Mouse (Mus musculus): ENCODE results near the gene 1700030J22Rik. TPM values are rescaled to one million over a fixed set of nuclear protein-coding genes. Genes with fewer than 3 reads are reported as not detected.
A peak's percentile ranks its signal among the peaks of the same experiment; 100 is the strongest.

The 1700030J22Rik gene
- polyA plus RNA-seq, 1 experiment from 2014 or later = 3.4 TPM

DNA sequence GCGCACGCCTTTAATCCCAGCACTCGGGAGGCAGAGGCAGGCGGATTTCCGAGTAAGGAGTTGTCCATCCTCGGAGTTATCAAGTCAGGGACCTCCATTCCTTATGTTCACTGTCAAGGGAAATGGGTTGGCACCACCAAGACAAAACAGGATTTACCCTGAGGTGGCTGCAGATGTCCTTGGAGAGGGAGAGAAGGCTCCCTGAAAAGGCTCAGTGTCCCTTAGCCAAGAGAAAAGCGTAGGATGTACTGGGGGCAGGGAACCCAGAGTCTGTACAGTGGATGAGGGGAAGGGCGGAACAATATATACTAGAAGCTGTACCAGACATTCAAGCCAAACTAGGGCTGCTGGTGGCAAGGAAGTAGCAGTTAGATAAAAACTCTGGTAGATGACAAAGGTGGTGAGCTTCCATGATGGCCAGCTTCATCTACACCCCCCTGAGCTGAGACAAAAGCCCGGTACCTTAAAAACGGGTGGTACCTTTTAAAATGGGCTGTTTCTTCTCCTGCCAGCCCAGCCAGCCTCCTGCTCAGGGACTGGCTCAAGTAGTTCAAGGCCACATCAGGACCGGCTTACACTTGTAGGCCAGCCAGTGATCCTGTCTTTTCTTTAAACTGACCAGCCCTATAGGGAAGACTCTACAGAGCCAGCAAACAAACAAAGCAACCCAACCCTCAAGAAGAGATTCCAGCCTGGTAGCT, 15.4 kb upstream of the 1700030J22Rik start:
- H3K9ac ChIP-seq (ENCODE audit: low read length) = peak overlapping the region; percentile 66
- WGBS = 57% methylated on average over 11 of the region's 11 CpGs
- H3K27ac ChIP-seq (ENCODE audit: low read length) = no peak overlapping the region

DNA sequence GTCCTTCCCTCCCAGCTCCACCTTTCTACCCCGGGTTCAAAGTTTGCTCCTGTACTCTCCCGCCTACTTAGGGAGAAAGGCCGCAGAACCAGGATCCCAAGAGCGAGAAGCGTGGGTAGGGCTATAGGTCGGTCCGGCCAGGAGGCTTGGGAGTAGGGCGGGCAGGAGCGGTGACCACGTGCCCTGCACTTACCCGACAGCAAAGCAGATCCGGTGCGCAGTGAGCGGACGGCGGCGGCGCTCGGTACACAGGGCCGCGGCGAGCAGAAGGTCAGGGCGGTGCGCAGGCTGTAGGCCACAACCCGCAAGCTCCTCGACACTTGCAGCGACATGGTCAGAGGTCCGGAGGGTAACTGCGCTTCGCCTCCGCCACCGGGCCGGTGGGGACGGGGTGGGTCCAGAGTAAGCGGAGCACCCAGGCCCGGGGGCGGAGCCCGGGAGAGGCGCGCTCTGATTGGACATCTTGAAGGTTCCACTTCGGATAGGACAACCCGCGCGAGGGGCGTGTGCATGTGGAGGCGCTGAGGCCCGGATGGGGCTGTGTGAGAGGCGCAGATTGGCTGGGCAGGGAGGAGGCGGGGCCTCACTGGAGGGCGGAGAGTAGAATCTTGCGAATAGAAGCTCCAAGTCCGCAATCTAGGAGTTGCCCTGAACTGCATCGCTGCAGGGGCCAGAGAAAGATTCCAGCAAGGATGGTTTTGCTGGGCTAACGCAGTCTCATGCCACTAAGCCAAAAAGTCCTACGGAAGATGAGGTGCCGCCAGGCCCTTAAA, 14.5 kb upstream of the 1700030J22Rik start, which contains the start of gene Gcsh:
TSS of gene Gcsh (minus strand) at position 443 of the 773 bp plus-strand sequence.
- WGBS = under 1% methylated on average over 56 of the region's 56 CpGs
- peak within 1 kb of the TSS; percentile 83 for H3K9ac ChIP-seq (ENCODE audit: low read length)
- H3K27me3 ChIP-seq (ENCODE audit: control insufficient read depth, insufficient read depth, low read depth, low read length) = no peaks in the 10 kb centered on the region
- peaks cover 10% of the 10 kb centered on the region for H3K4me1 ChIP-seq (replicated peaks; ENCODE audit: control insufficient read depth, insufficient read depth, low read length)
- no peaks in the 10 kb centered on the region for H3K36me3 ChIP-seq (ENCODE audit: control insufficient read depth, insufficient read depth, low read length)
- no peaks in the 10 kb centered on the region for H3K9me3 ChIP-seq (ENCODE audit: control insufficient read depth, low read length)
- H3K27ac ChIP-seq (ENCODE audit: low read length) = peak within 1 kb of the TSS; percentile 62
- H3K4me2 ChIP-seq (ENCODE audit: low read depth, low read length) = peak within 1 kb of the TSS; percentile 86
- ATAC-seq (ENCODE audit: low read depth) = peak; percentile 100
- peak within 1 kb of the TSS; percentile 69 for H3K4me3 ChIP-seq (ENCODE audit: low read length)

More for the DNA sequence above, 15.4 kb upstream of the 1700030J22Rik start:
- Histone ChIP-seq H3K9me3 (ENCODE audit: control insufficient read depth, low read length) (no peaks in the 10 kb centered on the region), H3K36me3 (ENCODE audit: control insufficient read depth, insufficient read depth, low read length) (no peaks in the 10 kb centered on the region), H3K27me3 (ENCODE audit: control insufficient read depth, insufficient read depth, low read depth, low read length) (no peaks in the 10 kb centered on the region), H3K4me3 (ENCODE audit: low read length) (peak overlapping the region; percentile 69), H3K4me2 (ENCODE audit: low read depth, low read length) (peak overlapping the region; percentile 69), H3K4me1 (replicated peaks; ENCODE audit: control insufficient read depth, insufficient read depth, low read length) (peaks cover 10% of the 10 kb centered on the region)
- no peak for ATAC-seq (ENCODE audit: low read depth)

DNA sequence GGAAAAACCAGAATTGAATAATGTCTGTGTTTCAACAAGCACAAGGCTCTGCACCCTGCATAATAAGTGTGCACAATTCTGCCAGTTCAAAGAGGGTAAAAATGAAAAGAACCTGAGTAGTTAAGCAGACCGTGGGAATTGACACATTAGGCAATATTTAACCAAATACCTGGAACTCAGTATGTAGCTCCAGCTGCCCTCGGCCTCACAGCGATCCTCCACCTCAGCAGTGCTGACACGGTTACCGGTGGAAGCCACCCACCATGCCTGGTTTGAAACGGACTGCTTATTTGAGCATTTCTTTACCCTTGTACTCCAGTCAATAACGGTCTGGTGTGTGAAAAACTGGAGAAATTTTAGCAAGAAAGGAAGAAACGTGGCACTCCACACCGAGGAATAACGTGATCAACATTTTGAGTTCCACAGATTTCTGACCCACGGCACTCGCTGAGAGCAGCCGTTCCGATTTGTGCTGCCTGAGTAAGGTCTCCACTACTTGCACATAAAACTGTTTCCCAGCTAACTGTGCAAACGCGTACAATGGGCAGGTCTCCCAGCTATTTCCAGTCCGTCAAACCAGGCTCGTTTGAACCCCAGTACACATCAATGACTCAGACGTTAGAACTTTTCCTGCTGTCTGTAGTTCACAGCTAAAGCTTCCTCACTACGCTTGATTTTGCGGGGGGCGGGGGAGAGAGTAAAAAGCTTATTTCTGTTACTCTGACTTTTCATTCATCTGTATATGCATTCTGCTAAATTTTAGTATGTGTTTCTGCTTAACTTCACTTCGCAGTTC, 13.6 kb upstream of the 1700030J22Rik start:
- ATAC-seq (ENCODE audit: low read depth) = no peak

DNA sequence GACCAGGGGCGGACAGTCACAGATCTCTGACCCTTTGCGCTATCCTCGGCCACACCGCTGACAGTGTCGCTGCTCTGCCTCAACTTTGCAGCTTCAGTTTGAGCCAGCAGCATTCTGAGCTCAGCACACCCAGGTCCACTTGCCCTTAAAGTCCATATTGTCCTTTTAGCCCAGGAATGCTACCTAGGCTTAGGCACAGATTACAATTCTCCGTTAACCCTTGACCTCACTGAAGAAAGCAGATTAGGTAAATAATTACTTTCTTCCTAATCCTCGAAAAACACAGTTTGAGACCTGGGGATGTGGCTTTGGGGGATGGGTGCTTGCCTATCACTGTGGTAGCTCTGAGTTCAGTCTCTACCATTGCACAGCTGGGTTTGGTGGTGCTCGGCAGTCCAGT, 12.5 kb upstream of the 1700030J22Rik start:
- H3K9me3 ChIP-seq (ENCODE audit: control insufficient read depth, low read length) = no peaks in the 10 kb centered on the region
- 80% methylated on average over 8 of the region's 8 CpGs for WGBS
- no peak for ATAC-seq (ENCODE audit: low read depth)
- H3K36me3 ChIP-seq (ENCODE audit: control insufficient read depth, insufficient read depth, low read length) = peaks cover 4% of the 10 kb centered on the region
- H3K4me2 ChIP-seq (ENCODE audit: low read depth, low read length) = no peak overlapping the region
- no peaks in the 10 kb centered on the region for H3K27me3 ChIP-seq (ENCODE audit: control insufficient read depth, insufficient read depth, low read depth, low read length)
- no peak overlapping the region for H3K4me3 ChIP-seq (ENCODE audit: low read length)
- no peak overlapping the region for H3K27ac ChIP-seq (ENCODE audit: low read length)
- H3K4me1 ChIP-seq (replicated peaks; ENCODE audit: control insufficient read depth, insufficient read depth, low read length) = peaks cover 10% of the 10 kb centered on the region
- no peak overlapping the region for H3K9ac ChIP-seq (ENCODE audit: low read length)

More for the DNA sequence above, 13.6 kb upstream of the 1700030J22Rik start:
- Histone ChIP-seq H3K9ac (ENCODE audit: low read length) (peak overlapping the region; percentile 83), H3K27me3 (ENCODE audit: control insufficient read depth, insufficient read depth, low read depth, low read length) (no peaks in the 10 kb centered on the region), H3K4me3 (ENCODE audit: low read length) (peak overlapping the region; percentile 69), H3K9me3 (ENCODE audit: control insufficient read depth, low read length) (no peaks in the 10 kb centered on the region), H3K4me2 (ENCODE audit: low read depth, low read length) (peak overlapping the region; percentile 86), H3K36me3 (ENCODE audit: control insufficient read depth, insufficient read depth, low read length) (no peaks in the 10 kb centered on the region), H3K4me1 (replicated peaks; ENCODE audit: control insufficient read depth, insufficient read depth, low read length) (peaks cover 10% of the 10 kb centered on the region), H3K27ac (ENCODE audit: low read length) (peak overlapping the region; percentile 62)
- 6% methylated on average over 23 of the region's 23 CpGs for WGBS

DNA sequence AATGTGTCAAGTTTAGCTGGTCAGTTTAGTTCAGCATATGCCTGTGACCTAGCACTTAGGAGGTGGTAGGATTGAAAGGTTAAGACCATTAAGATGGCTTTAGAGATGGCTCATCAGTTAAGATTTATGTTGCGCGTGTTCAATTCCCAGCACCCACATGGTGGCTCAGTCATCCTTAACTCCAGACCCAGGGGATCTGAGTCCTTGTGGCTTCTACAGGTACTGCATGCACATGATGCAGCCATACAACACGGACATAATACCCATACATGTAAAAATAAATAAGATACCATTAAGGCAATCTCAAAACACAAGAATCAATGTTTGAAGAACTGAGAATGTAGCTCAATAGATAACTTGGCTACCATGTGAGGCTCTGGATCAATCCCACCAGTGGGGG, 11.1 kb upstream of the 1700030J22Rik start:
- 96% methylated on average over 3 of the region's 3 CpGs for WGBS
- peaks cover 8% of the 10 kb centered on the region for H3K36me3 ChIP-seq (ENCODE audit: control insufficient read depth, insufficient read depth, low read length)
- no peak for ATAC-seq (ENCODE audit: low read depth)
- H3K9me3 ChIP-seq (ENCODE audit: control insufficient read depth, low read length) = no peaks in the 10 kb centered on the region
- no peaks in the 10 kb centered on the region for H3K27me3 ChIP-seq (ENCODE audit: control insufficient read depth, insufficient read depth, low read depth, low read length)
- no peak overlapping the region for H3K27ac ChIP-seq (ENCODE audit: low read length)
- H3K9ac ChIP-seq (ENCODE audit: low read length) = no peak overlapping the region
- peaks cover 10% of the 10 kb centered on the region for H3K4me1 ChIP-seq (replicated peaks; ENCODE audit: control insufficient read depth, insufficient read depth, low read length)
- H3K4me3 ChIP-seq (ENCODE audit: low read length) = no peak overlapping the region
- H3K4me2 ChIP-seq (ENCODE audit: low read depth, low read length) = no peak overlapping the region

DNA sequence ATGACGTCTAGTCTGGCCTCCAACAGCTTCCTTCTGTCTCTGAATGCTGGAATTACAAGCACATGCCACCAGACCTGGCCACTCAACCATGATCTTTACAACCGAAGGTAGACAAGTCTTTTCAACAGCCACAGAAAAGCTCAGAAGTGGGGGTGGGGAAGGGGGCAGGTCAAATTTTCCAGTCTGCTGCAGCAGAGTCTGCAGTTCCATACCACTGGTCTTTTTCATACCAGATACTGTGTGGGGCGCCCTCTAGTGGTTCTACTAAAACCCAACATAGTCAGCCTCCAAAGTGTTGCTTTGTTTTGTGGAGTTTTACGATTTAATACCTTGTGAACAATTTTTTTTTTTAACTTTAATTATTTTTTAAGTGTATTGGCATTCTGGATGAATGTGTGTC, 1.4 kb upstream of the 1700030J22Rik start:
- Histone ChIP-seq H3K27me3 (ENCODE audit: control insufficient read depth, insufficient read depth, low read depth, low read length) (no peaks in the 10 kb centered on the region), H3K9me3 (ENCODE audit: control insufficient read depth, low read length) (no peaks in the 10 kb centered on the region), H3K4me2 (ENCODE audit: low read depth, low read length) (no peak overlapping the region), H3K36me3 (ENCODE audit: control insufficient read depth, insufficient read depth, low read length) (peaks cover 2% of the 10 kb centered on the region; the same call in 1 of the 2 replicates), H3K9ac (ENCODE audit: low read length) (no peak overlapping the region), H3K4me3 (ENCODE audit: low read length) (no peak overlapping the region), H3K27ac (ENCODE audit: low read length) (no peak overlapping the region), H3K4me1 (replicated peaks; ENCODE audit: control insufficient read depth, insufficient read depth, low read length) (peaks cover 10% of the 10 kb centered on the region; the same call in 1 of the 2 replicates)
- 18% methylated on average over 4 of the region's 4 CpGs for whole genome bisulfite sequencing
- no peak for ATAC-seq (ENCODE audit: low read depth)

DNA sequence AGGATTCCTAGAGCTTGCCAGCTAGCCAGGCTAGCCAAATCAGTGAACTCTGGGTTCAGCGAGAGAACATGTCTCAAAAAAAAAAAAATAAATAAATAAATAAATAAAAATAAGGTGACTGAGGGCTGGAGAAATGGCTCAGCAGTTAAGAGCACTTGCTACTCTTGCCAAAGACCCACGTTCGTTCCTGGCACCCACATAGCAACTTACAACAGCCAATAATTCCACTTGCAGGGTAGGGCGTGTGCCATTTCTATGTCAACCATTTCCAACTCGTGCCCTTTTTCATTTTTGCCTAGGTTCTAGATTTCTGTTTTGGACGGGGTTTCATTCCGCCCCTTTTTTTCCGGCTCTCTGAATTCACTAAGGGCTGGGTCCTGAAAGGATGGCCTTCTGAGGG, 707 bp downstream of the 1700030J22Rik start:
- Histone ChIP-seq H3K27ac (ENCODE audit: low read length) (no peak overlapping the region), H3K4me1 (replicated peaks; ENCODE audit: control insufficient read depth, insufficient read depth, low read length) (peaks cover 10% of the 10 kb centered on the region; the same call in 1 of the 2 replicates), H3K4me2 (ENCODE audit: low read depth, low read length) (peak overlapping the region; percentile 79), H3K36me3 (ENCODE audit: control insufficient read depth, insufficient read depth, low read length) (no peaks in the 10 kb centered on the region), H3K9me3 (ENCODE audit: control insufficient read depth, low read length) (no peaks in the 10 kb centered on the region), H3K4me3 (ENCODE audit: low read length) (peak overlapping the region; percentile 72), H3K9ac (ENCODE audit: low read length) (peak overlapping the region; percentile 59), H3K27me3 (ENCODE audit: control insufficient read depth, insufficient read depth, low read depth, low read length) (no peaks in the 10 kb centered on the region)
- 31% methylated on average over 8 of the region's 8 CpGs for WGBS
- no peak for ATAC-seq (ENCODE audit: low read depth)

DNA sequence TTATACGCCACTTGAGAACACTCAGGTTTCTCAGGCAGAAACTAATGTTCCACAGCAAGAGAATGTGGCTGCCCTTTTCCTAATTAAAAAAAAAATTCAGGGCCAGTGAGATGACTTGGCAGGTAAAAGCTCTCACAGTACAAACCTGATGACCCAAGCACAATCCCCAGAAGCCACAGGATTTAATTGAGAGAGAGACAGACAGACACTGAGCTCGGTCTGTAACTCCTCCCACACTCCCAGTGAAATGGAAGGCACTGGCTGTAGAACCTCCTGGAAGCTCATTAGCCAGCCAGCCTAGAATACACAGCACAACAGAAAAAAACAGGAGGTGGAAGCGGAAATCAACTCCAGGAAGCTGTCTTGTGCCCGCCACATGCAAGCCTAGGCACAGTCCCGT, 3.2 kb downstream of the 1700030J22Rik start:
- no peak overlapping the region for H3K9ac ChIP-seq (ENCODE audit: low read length)
- H3K4me2 ChIP-seq (ENCODE audit: low read depth, low read length) = no peak overlapping the region
- 53% methylated on average over 5 of the region's 5 CpGs for WGBS

More for the DNA sequence above, 3.2 kb downstream of the 1700030J22Rik start:
- H3K27me3 ChIP-seq (ENCODE audit: control insufficient read depth, insufficient read depth, low read depth, low read length) = no peaks in the 10 kb centered on the region
- H3K9me3 ChIP-seq (ENCODE audit: control insufficient read depth, low read length) = no peaks in the 10 kb centered on the region
- peaks cover 10% of the 10 kb centered on the region; the same call in 1 of the 2 replicates for H3K4me1 ChIP-seq (replicated peaks; ENCODE audit: control insufficient read depth, insufficient read depth, low read length)
- no peak for ATAC-seq (ENCODE audit: low read depth)
- no peak overlapping the region for H3K27ac ChIP-seq (ENCODE audit: low read length)
- no peak overlapping the region for H3K4me3 ChIP-seq (ENCODE audit: low read length)
- no peaks in the 10 kb centered on the region for H3K36me3 ChIP-seq (ENCODE audit: control insufficient read depth, insufficient read depth, low read length)

Data from lung, embryonic 16.5 days (tissue).